Mouse (Mus musculus): ENCODE results near the gene Cpped1. TPM values are rescaled to one million over a fixed set of nuclear protein-coding genes. Genes with fewer than 3 reads are reported as not detected.

Cpped1 gene
- total and polyA plus RNA-seq, 2 experiments from 2014 or later: 16.5 to 19.1 TPM

- H3K36me3 ChIP-seq (ENCODE audit: insufficient read depth): no peaks in the 10 kb centered on the region
- H3K4me3 ChIP-seq (ENCODE audit: low read depth, low read length): no peak overlapping the region
- ATAC-seq (no peak; the same call in 1 of the 2 replicates), DNase-seq (no peak)
- 89% methylated on average over 6 of the region's 6 CpGs for WGBS
- H3K27me3 ChIP-seq (ENCODE audit: insufficient read depth, low read length): no peaks in the 10 kb centered on the region
- no peaks in the 10 kb centered on the region for H3K9me3 ChIP-seq (ENCODE audit: low read length)
- H3K27ac ChIP-seq (ENCODE audit: low read depth, low read length): no peak overlapping the region
- no peaks in the 10 kb centered on the region for H3K4me1 ChIP-seq (ENCODE audit: insufficient read depth)
- H3K4me2 ChIP-seq (ENCODE audit: low read depth): no peak overlapping the region
- no peak overlapping the region for H3K9ac ChIP-seq
- TF ChIP-seq CTCF (IDR thresholded peaks at IDR 0.05; ENCODE audit: low read depth): no peak
Observed at GRCm38 (mm10) chr16:11880461-11880860, 28.8 kb downstream of the Cpped1 start.

DNA sequence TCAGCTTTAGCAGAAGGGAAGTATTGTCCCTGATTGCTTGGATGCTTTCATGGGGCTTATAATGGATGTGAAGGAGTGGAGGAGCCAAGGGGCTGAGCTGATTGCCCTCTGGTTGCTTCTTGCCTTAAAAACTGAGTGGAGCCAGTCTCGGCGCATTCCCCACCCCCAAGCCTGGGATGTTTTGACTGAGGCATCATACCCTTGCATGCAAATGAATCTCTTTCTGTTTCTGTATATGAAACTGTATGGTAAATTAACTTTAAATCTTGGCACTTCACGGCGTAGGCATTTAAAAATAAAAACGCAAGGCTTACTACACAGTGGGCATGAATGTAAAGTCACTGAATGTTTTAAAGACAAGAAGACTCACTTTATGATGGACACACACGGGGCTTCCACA is 30.0 kb downstream of the Cpped1 start:
- DNase-seq: peak; percentile 32
- no peak overlapping the region for H3K4me3 ChIP-seq (ENCODE audit: low read depth, low read length)
- TF ChIP-seq CTCF (IDR thresholded peaks at IDR 0.05; ENCODE audit: low read depth): no peak
- no peaks in the 10 kb centered on the region for H3K27me3 ChIP-seq (ENCODE audit: insufficient read depth, low read length)
- H3K9ac ChIP-seq: no peak overlapping the region
- no peaks in the 10 kb centered on the region for H3K36me3 ChIP-seq (ENCODE audit: insufficient read depth)
- ATAC-seq: peak; percentile 71
- H3K27ac ChIP-seq (ENCODE audit: low read depth, low read length): no peak overlapping the region
- no peaks in the 10 kb centered on the region for H3K9me3 ChIP-seq (ENCODE audit: low read length)
- no peak overlapping the region for H3K4me2 ChIP-seq (ENCODE audit: low read depth)
- 52% methylated on average over 6 of the region's 6 CpGs for WGBS
- H3K4me1 ChIP-seq (ENCODE audit: insufficient read depth): no peaks in the 10 kb centered on the region

DNA sequence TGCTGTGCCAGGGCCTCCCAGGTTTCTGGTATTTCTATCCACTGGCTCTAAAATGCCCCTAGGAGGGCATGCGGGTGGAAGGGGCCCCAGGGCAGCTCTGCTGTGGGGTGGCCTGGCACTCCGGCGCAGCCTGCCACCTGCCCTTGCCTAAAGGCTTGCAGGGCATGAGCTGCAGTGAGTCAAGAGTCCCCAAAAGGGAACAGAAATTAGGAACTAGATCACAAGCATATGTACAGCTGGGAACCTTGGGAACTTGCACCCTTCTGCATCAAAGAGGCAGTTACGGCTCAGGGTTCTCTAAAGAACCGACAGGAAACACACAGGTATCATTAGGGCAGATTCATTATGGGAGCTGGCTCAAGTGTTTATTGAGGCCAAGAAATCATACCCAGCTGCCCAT is 34.0 kb downstream of the Cpped1 start:
- no peak overlapping the region for H3K4me2 ChIP-seq (ENCODE audit: low read depth)
- no peaks in the 10 kb centered on the region for H3K27me3 ChIP-seq (ENCODE audit: insufficient read depth, low read length)
- H3K9me3 ChIP-seq (ENCODE audit: low read length): no peaks in the 10 kb centered on the region
- no peak for TF ChIP-seq CTCF (IDR thresholded peaks at IDR 0.05; ENCODE audit: low read depth)
- ATAC-seq (no peak), DNase-seq (no peak)
- H3K27ac ChIP-seq (ENCODE audit: low read depth, low read length): no peak overlapping the region
- H3K9ac ChIP-seq: no peak overlapping the region
- H3K36me3 ChIP-seq (ENCODE audit: insufficient read depth): no peaks in the 10 kb centered on the region
- no peak overlapping the region for H3K4me3 ChIP-seq (ENCODE audit: low read depth, low read length)
- WGBS: 82% methylated on average over 5 of the region's 5 CpGs
- no peaks in the 10 kb centered on the region for H3K4me1 ChIP-seq (ENCODE audit: insufficient read depth)

DNA sequence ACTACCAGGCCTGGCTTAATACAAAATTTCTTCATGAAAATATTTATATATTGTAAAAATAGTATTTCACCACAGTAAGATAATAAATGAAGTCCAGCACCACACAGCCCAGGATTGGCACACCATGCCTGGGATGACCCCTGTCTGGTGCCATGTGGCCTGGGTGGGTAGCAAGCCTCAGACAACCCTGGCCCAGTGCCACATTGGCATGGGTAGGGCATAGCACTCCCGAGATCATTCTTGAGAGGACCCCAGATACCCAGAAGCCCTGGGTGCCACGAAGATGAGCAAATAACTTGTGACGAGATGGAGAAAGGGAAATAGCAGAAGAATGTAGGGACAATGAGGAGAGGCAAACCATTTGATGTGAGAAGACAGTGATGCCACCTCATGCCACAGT is 36.0 kb downstream of the Cpped1 start:
- no peak overlapping the region for H3K4me2 ChIP-seq (ENCODE audit: low read depth)
- no peak overlapping the region for H3K9ac ChIP-seq
- DNase-seq (no peak), ATAC-seq (no peak)
- 87% methylated on average over 3 of the region's 3 CpGs for WGBS
- TF ChIP-seq CTCF (IDR thresholded peaks at IDR 0.05; ENCODE audit: low read depth): no peak
- no peak overlapping the region for H3K4me3 ChIP-seq (ENCODE audit: low read depth, low read length)
- no peaks in the 10 kb centered on the region for H3K27me3 ChIP-seq (ENCODE audit: insufficient read depth, low read length)
- no peaks in the 10 kb centered on the region for H3K36me3 ChIP-seq (ENCODE audit: insufficient read depth)
- H3K4me1 ChIP-seq (ENCODE audit: insufficient read depth): no peaks in the 10 kb centered on the region
- H3K9me3 ChIP-seq (ENCODE audit: low read length): no peaks in the 10 kb centered on the region
- H3K27ac ChIP-seq (ENCODE audit: low read depth, low read length): no peak overlapping the region

- no peak for TF ChIP-seq CTCF (IDR thresholded peaks at IDR 0.05; ENCODE audit: low read depth)
- H3K4me3 ChIP-seq (ENCODE audit: low read depth, low read length): no peak overlapping the region
- H3K9me3 ChIP-seq (ENCODE audit: low read length): no peaks in the 10 kb centered on the region
- H3K4me1 ChIP-seq (ENCODE audit: insufficient read depth): no peaks in the 10 kb centered on the region
- no peak overlapping the region for H3K9ac ChIP-seq
- WGBS: 80% methylated on average over 3 of the region's 3 CpGs
- no peaks in the 10 kb centered on the region for H3K27me3 ChIP-seq (ENCODE audit: insufficient read depth, low read length)
- H3K36me3 ChIP-seq (ENCODE audit: insufficient read depth): no peaks in the 10 kb centered on the region
- DNase-seq (no peak), ATAC-seq (no peak)
- no peak overlapping the region for H3K27ac ChIP-seq (ENCODE audit: low read depth, low read length)
- H3K4me2 ChIP-seq (ENCODE audit: low read depth): no peak overlapping the region
Observed at GRCm38 (mm10) chr16:11868486-11868885, 40.8 kb downstream of the Cpped1 start.

- H3K9me3 ChIP-seq (ENCODE audit: low read length): no peaks in the 10 kb centered on the region
- H3K36me3 ChIP-seq (ENCODE audit: insufficient read depth): no peaks in the 10 kb centered on the region
- no peak for TF ChIP-seq CTCF (IDR thresholded peaks at IDR 0.05; ENCODE audit: low read depth)
- no peak overlapping the region for H3K9ac ChIP-seq
- H3K4me1 ChIP-seq (ENCODE audit: insufficient read depth): 0 out of 2 replicates have a peak, but pooled peaks cover 5% of the 10 kb centered on the region
- no peak overlapping the region for H3K4me3 ChIP-seq (ENCODE audit: low read depth, low read length)
- H3K27me3 ChIP-seq (ENCODE audit: insufficient read depth, low read length): no peaks in the 10 kb centered on the region
- DNase-seq (peak; percentile 30), ATAC-seq (peak; percentile 58)
- H3K27ac ChIP-seq (ENCODE audit: low read depth, low read length): no peak overlapping the region
- H3K4me2 ChIP-seq (ENCODE audit: low read depth): no peak overlapping the region
- WGBS: 39% methylated on average over 8 of the region's 8 CpGs
Observed at GRCm38 (mm10) chr16:11852716-11853605, 56.3 kb downstream of the Cpped1 start.

GRCm38 (mm10) chr16:11848990-11849658 is 60.1 kb downstream of the Cpped1 start:
- WGBS: 85% methylated on average over 5 of the region's 5 CpGs
- ATAC-seq: no peak
- Histone ChIP-seq H3K9ac (no peak overlapping the region), H3K9me3 (ENCODE audit: low read length) (no peaks in the 10 kb centered on the region), H3K4me3 (ENCODE audit: low read depth, low read length) (no peak overlapping the region), H3K27me3 (ENCODE audit: insufficient read depth, low read length) (no peaks in the 10 kb centered on the region), H3K4me1 (ENCODE audit: insufficient read depth) (peaks cover 11% of the 10 kb centered on the region; the same call in 1 of the 2 replicates), H3K27ac (ENCODE audit: low read depth, low read length) (no peak overlapping the region), H3K36me3 (ENCODE audit: insufficient read depth) (no peaks in the 10 kb centered on the region), H3K4me2 (ENCODE audit: low read depth) (no peak overlapping the region)
- no peak for TF ChIP-seq CTCF (IDR thresholded peaks at IDR 0.05; ENCODE audit: low read depth)
- no peak for DNase-seq

Measured in forebrain, postnatal 0 days (tissue).